Mouse (Mus musculus) C2C12 (cell line): ENCODE data around the gene Gale. TPM values are rescaled to one million over a fixed set of nuclear protein-coding genes. Genes with fewer than 3 reads are reported as not detected.

ENCODE experiments used
- H3K27me3 ChIP-seq: one replicate; pipeline ENCODE4 v1.6.1; 2011; ENCODE audit not compliant: control insufficient read depth, insufficient read depth, insufficient read length
- H3K36me3 ChIP-seq: one replicate; pipeline ENCODE4 v1.6.1; 2011; ENCODE audit not compliant: control insufficient read depth, insufficient read depth
- H3K4me3 ChIP-seq: one replicate; pipeline ENCODE4 v1.5.1; 2011; ENCODE audit warnings: mild to moderate bottlenecking, control low read depth; ENCODE audit not compliant: poor library complexity, insufficient read depth, severe bottlenecking
- H3K79me2 ChIP-seq: one replicate; pipeline ENCODE4 v1.6.1; 2011; ENCODE audit not compliant: control insufficient read depth, insufficient read depth
- H3K79me3 ChIP-seq: one replicate; pipeline ENCODE4 v1.6.1; 2011; ENCODE audit warnings: low read depth, control low read depth
- H3ac ChIP-seq: one replicate; pipeline ENCODE3; 2011; ENCODE audit warnings: low read depth; ENCODE audit not compliant: control insufficient read depth, insufficient read length
- CEBPB ChIP-seq: IDR thresholded peaks from one replicate; pipeline ENCODE4 v1.6.1; 2011; ENCODE audit warnings: low read depth, mild to moderate bottlenecking, control low read depth, moderate library complexity
- CTCF ChIP-seq: IDR thresholded peaks from one replicate; pipeline ENCODE4 v1.5.1; 2011; ENCODE audit not compliant: control insufficient read depth, insufficient read depth, insufficient read length
- FOSL1 ChIP-seq: IDR thresholded peaks from one replicate; pipeline ENCODE4 v1.8.0; 2011; ENCODE audit warnings: mild to moderate bottlenecking, low read length; ENCODE audit not compliant: poor library complexity, insufficient read depth, severe bottlenecking
- MAX ChIP-seq: IDR thresholded peaks from one replicate; pipeline ENCODE4 v1.6.1; 2011; ENCODE audit warnings: mild to moderate bottlenecking, control low read depth
- MYOD1 ChIP-seq: IDR thresholded peaks from one replicate; pipeline ENCODE4 v1.6.1; 2011; ENCODE audit warnings: low read depth; ENCODE audit not compliant: control insufficient read depth, insufficient read length
- MYOG ChIP-seq: IDR thresholded peaks from one replicate; pipeline ENCODE4 v1.6.1; 2011; ENCODE audit not compliant: control insufficient read depth, insufficient read length; ENCODE audit errors: extremely low read depth
- USF1 ChIP-seq: IDR thresholded peaks from one replicate; pipeline ENCODE4 v1.6.1; 2011; ENCODE audit warnings: low read depth, mild to moderate bottlenecking, control low read depth, moderate library complexity
- polyA plus RNA-seq: library from polyadenylated mRNA; unstranded; fragments of >200 nt; fragmentation: generic; extraction: Trizol; gene quantifications from one replicate; pipeline ENCODE4 v1.2.1, GENCODE M21; 2012; ENCODE audit warnings: missing spikeins

Gene Gale
- polyA plus RNA-seq, 1 experiment = 50.7 TPM

GRCm38 (mm10) chr4:135922190-135922589 is 41.3 kb upstream of the Gale start:
- TF ChIP-seq FOSL1 (no peak), CTCF (no peak), MYOG (no peak), MYOD1 (no peak), MAX (no peak), USF1 (no peak), CEBPB (no peak)
- Histone ChIP-seq H3K4me3 (no peak overlapping the region), H3K36me3 (peaks cover 4% of the 10 kb centered on the region), H3K79me3 (no peaks in the 10 kb centered on the region), H3K79me2 (no peaks in the 10 kb centered on the region), H3ac (no peak overlapping the region), H3K27me3 (peaks cover 8% of the 10 kb centered on the region)

- no peaks in the 10 kb centered on the region for H3K79me3 ChIP-seq
- no peaks in the 10 kb centered on the region for H3K79me2 ChIP-seq
- TF ChIP-seq CTCF (no peak), FOSL1 (no peak), USF1 (no peak), CEBPB (no peak), MYOD1 (no peak), MAX (no peak), MYOG (no peak)
- H3K4me3 ChIP-seq = no peak overlapping the region
- peaks cover 4% of the 10 kb centered on the region for H3K36me3 ChIP-seq
- H3ac ChIP-seq = no peak overlapping the region
- no peaks in the 10 kb centered on the region for H3K27me3 ChIP-seq
Measured at GRCm38 (mm10) chr4:135924418-135924817, 39.1 kb upstream of the Gale start.

GRCm38 (mm10) chr4:135925341-135925740 is 38.2 kb upstream of the Gale start:
- no peaks in the 10 kb centered on the region for H3K79me2 ChIP-seq
- no peak overlapping the region for H3K4me3 ChIP-seq
- H3K27me3 ChIP-seq = no peaks in the 10 kb centered on the region
- no peak for TF ChIP-seq FOSL1
- TF ChIP-seq CTCF = no peak
- TF ChIP-seq CEBPB = no peak
- TF ChIP-seq MYOG = no peak
- TF ChIP-seq MAX = no peak
- TF ChIP-seq USF1 = no peak
- no peak for TF ChIP-seq MYOD1
- H3ac ChIP-seq = no peak overlapping the region
- peaks cover 4% of the 10 kb centered on the region for H3K36me3 ChIP-seq
- no peaks in the 10 kb centered on the region for H3K79me3 ChIP-seq

GRCm38 (mm10) chr4:135926195-135926808 is 37.2 kb upstream of the Gale start:
- H3K79me2 ChIP-seq = no peaks in the 10 kb centered on the region
- no peak overlapping the region for H3ac ChIP-seq
- no peaks in the 10 kb centered on the region for H3K27me3 ChIP-seq
- TF ChIP-seq USF1 (no peak), MYOG (no peak), MYOD1 (no peak), MAX (no peak), FOSL1 (no peak), CEBPB (no peak), CTCF (no peak)
- H3K36me3 ChIP-seq = peaks cover 4% of the 10 kb centered on the region
- H3K79me3 ChIP-seq = no peaks in the 10 kb centered on the region
- H3K4me3 ChIP-seq = no peak overlapping the region

GRCm38 (mm10) chr4:135926861-135927260 is 36.7 kb upstream of the Gale start:
- no peak for TF ChIP-seq USF1
- Histone ChIP-seq H3K79me3 (no peaks in the 10 kb centered on the region), H3K27me3 (no peaks in the 10 kb centered on the region), H3ac (no peak overlapping the region), H3K4me3 (no peak overlapping the region), H3K79me2 (no peaks in the 10 kb centered on the region), H3K36me3 (peaks cover 4% of the 10 kb centered on the region)

- no peaks in the 10 kb centered on the region for H3K79me2 ChIP-seq
- no peaks in the 10 kb centered on the region for H3K27me3 ChIP-seq
- no peak overlapping the region for H3K4me3 ChIP-seq
- no peak overlapping the region for H3ac ChIP-seq
- TF ChIP-seq MAX (no peak), FOSL1 (no peak), CEBPB (no peak), USF1 (no peak), MYOD1 (no peak), CTCF (no peak), MYOG (no peak)
- H3K36me3 ChIP-seq = peaks cover under 1% of the 10 kb centered on the region
- no peaks in the 10 kb centered on the region for H3K79me3 ChIP-seq
Measured at GRCm38 (mm10) chr4:135928376-135928775, 35.2 kb upstream of the Gale start.
